Mouse (Mus musculus): ENCODE measurements at regions not wholly inside any gene's neighbourhood (a gene's known extent, or its start where the extent isn't known, plus 50 kb on each side); places are given as distances from the start of the nearest gene placed in this dataset.

DNA sequence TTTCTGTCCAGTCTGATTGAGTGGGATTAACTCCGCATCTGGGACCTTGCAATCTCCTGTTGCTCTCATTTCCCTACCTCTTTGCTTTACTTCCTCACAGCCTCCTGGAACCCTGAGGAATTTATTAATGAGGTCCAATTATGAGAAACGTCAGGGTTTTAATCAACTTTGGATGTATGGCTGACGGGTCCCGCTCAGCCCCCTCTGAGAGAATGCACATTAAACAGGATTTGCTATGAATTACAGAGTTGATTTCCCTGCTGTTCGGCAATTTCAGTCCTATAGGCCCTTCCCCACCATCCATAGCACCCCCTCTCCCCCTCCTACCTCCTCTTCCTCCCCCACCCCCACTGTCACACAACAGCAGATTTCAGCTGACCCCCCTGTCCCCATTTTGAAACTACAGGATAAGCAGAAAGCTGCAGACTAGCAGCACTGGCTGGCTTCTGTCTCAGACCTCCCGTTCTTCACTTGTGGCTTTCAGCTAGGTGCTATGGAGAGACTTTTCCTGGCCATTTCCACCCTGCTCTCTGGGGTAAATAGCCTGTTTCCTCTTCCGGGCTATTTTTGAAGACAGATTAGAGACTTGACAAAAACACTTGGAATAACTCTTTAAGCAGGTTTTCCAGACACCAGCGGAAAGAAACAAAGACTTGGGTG is 145.2 kb upstream of the Map3k1 start:
- no peaks in the 10 kb centered on the region for H3K36me3 ChIP-seq (ENCODE audit: control insufficient read depth, insufficient read depth, low read length)
- 79% methylated on average over 8 of the region's 8 CpGs for WGBS
- H3K27me3 ChIP-seq (ENCODE audit: control insufficient read depth, insufficient read depth, low read length): no peaks in the 10 kb centered on the region
- TF ChIP-seq POLR2A (IDR thresholded peaks at IDR 0.05; ENCODE audit: low read depth, low read length): no peak
- no peak overlapping the region for H3K4me3 ChIP-seq (ENCODE audit: low read depth, low read length)
- peaks cover 7% of the 10 kb centered on the region for H3K4me1 ChIP-seq (ENCODE audit: control insufficient read depth, insufficient read depth, insufficient read length, low read length)
- H3K27ac ChIP-seq (ENCODE audit: insufficient read depth, low read depth, low read length): no peak overlapping the region

DNA sequence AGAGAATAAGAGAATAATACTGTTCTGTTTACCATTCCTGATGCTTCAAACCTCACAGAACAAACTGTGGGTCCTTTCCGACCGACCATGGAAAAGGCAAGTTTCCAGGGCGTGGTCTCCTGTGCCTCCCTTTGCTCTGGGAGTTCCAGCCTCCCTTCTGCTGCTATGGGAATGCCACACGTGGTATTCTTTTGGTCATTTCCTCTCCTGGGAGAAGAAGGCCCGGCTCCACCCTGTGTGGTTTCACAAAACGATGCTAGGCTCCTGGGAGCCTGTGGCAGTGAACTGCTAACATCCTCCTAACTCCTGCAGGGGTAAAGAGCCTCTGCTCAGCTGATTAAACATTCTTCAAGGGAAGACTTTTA is 145.7 kb upstream of the Map3k1 start:
- Histone ChIP-seq H3K27me3 (ENCODE audit: control insufficient read depth, insufficient read depth, low read length) (no peaks in the 10 kb centered on the region), H3K36me3 (ENCODE audit: control insufficient read depth, insufficient read depth, low read length) (no peaks in the 10 kb centered on the region), H3K4me3 (ENCODE audit: low read depth, low read length) (no peak overlapping the region), H3K27ac (ENCODE audit: insufficient read depth, low read depth, low read length) (no peak overlapping the region), H3K4me1 (ENCODE audit: control insufficient read depth, insufficient read depth, insufficient read length, low read length) (peaks cover 7% of the 10 kb centered on the region)
- TF ChIP-seq CTCF (IDR thresholded peaks at IDR 0.05; ENCODE audit: extremely low read depth, insufficient read length, insufficient replicate concordance, low read depth, low read length) (no peak), POLR2A (IDR thresholded peaks at IDR 0.05; ENCODE audit: low read depth, low read length) (no peak)
- WGBS: 21% methylated on average over 6 of the region's 6 CpGs

DNA sequence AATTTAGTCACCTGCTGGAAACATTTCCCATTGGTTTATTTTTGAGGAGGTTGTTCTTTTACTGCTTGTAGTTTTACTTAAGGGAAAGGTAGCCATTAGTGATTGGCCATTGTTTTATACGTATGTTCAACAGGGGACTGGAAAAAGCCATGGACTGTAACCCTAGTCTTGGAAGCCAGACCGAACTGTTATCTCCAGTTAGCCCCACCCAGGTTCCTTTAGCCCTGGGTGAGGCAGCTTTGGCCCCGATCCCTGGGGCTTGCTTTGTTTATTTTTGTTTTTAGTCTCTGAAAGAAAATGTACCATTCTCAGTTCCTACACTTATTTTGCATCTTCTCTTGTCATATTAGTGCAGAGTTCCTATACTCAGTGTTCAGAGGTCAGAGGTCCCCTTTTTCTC is 148.3 kb upstream of the Map3k1 start:
- no peak overlapping the region for H3K4me3 ChIP-seq (ENCODE audit: low read depth, low read length)
- no peaks in the 10 kb centered on the region for H3K27me3 ChIP-seq (ENCODE audit: control insufficient read depth, insufficient read depth, low read length)
- no peak for TF ChIP-seq CTCF (IDR thresholded peaks at IDR 0.05; ENCODE audit: extremely low read depth, insufficient read length, insufficient replicate concordance, low read depth, low read length)
- TF ChIP-seq POLR2A (IDR thresholded peaks at IDR 0.05; ENCODE audit: low read depth, low read length): no peak
- no peaks in the 10 kb centered on the region for H3K36me3 ChIP-seq (ENCODE audit: control insufficient read depth, insufficient read depth, low read length)
- H3K4me1 ChIP-seq (ENCODE audit: control insufficient read depth, insufficient read depth, insufficient read length, low read length): peaks cover 7% of the 10 kb centered on the region
- WGBS: 15% methylated on average over 3 of the region's 3 CpGs
- 0 out of 2 replicates have a peak overlapping the region, but pooled peaks have one; percentile 9 for H3K27ac ChIP-seq (ENCODE audit: insufficient read depth, low read depth, low read length)

DNA sequence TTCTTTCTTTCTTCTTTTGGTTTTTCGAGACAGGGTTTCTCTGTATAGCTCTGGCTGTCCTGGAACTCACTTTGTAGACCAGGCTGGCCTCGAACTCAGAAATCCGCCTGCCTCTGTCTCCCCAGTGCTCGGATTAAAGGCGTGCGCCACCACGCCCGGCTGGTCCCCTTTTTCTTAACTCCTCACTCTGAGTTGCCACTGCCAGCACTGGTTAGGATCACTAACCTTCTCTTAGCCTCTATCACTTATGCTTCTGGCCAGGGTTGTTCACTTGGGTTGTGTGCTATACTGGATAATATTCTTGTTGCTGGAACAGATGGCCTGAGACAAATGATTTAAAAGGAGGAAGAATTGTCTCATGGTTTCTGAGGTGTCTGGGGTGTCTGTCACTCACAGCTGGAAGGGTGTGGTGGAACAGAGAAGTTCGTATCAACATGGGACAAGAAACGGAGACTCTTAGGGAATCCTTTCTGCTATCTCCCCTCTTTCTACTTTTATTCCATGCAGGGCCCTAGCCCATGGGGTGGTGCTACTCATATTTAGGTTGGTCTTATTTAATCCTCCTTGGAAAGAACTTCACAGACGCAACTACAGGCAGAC is 149.0 kb upstream of the Map3k1 start:
- H3K27me3 ChIP-seq (ENCODE audit: control insufficient read depth, insufficient read depth, low read length): no peaks in the 10 kb centered on the region
- 52% methylated on average over 11 of the region's 11 CpGs for WGBS
- H3K4me1 ChIP-seq (ENCODE audit: control insufficient read depth, insufficient read depth, insufficient read length, low read length): peaks cover 7% of the 10 kb centered on the region
- no peaks in the 10 kb centered on the region for H3K36me3 ChIP-seq (ENCODE audit: control insufficient read depth, insufficient read depth, low read length)
- no peak overlapping the region for H3K4me3 ChIP-seq (ENCODE audit: low read depth, low read length)
- TF ChIP-seq POLR2A (IDR thresholded peaks at IDR 0.05; ENCODE audit: low read depth, low read length) (no peak), CTCF (IDR thresholded peaks at IDR 0.05; ENCODE audit: extremely low read depth, insufficient read length, insufficient replicate concordance, low read depth, low read length) (no peak)
- peak overlapping the region; percentile 1; the same call in 1 of the 2 replicates for H3K27ac ChIP-seq (ENCODE audit: insufficient read depth, low read depth, low read length)

DNA sequence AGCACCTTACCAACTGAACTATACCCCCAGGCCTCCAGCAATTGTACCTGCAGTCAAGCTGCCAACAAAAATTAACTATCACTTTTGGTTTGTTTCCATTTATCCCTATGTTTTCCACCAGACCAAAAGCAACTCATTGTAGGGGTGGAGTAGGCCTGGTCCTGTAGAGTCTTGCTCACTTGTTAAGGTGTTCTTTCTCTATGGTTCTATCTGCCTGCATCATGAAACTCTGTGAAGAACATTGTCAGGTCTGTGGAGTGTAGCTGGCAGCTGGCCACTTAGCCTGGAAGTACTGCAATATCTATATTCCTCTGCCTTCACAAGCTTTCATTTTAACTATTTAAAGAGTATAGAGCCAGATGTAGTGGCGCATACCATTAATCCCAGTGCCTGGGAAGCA is 149.6 kb upstream of the Map3k1 start:
- no peaks in the 10 kb centered on the region for H3K36me3 ChIP-seq (ENCODE audit: control insufficient read depth, insufficient read depth, low read length)
- TF ChIP-seq POLR2A (IDR thresholded peaks at IDR 0.05; ENCODE audit: low read depth, low read length): no peak
- WGBS: 61% methylated on average over 1 of the region's 1 CpGs
- 0 out of 2 replicates have a peak overlapping the region, but pooled peaks have one; percentile 1 for H3K27ac ChIP-seq (ENCODE audit: insufficient read depth, low read depth, low read length)
- no peak overlapping the region for H3K4me3 ChIP-seq (ENCODE audit: low read depth, low read length)
- no peaks in the 10 kb centered on the region for H3K27me3 ChIP-seq (ENCODE audit: control insufficient read depth, insufficient read depth, low read length)
- peaks cover 11% of the 10 kb centered on the region for H3K4me1 ChIP-seq (ENCODE audit: control insufficient read depth, insufficient read depth, insufficient read length, low read length)

DNA sequence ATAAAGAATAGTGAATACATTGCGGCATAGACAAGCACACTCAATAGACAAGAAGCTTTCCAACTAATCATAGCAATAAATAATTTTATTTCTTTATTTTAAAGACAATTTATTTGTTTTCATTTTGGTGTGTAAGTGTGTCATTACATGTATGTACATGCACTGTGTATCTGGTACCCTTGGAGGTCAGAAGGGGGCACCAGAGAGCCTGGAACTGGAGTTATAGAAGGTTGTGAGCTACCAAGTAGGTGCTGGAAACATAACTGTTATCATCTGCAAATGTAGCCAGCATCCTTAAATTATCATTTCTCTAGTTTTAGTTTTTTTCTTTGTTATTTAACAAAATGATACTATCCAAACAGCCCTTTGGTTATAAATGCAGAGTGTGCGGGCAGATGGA is 151.2 kb upstream of the Map3k1 start:
- no peak overlapping the region for H3K27ac ChIP-seq (ENCODE audit: insufficient read depth, low read depth, low read length)
- no peak for TF ChIP-seq POLR2A (IDR thresholded peaks at IDR 0.05; ENCODE audit: low read depth, low read length)
- no peak for TF ChIP-seq CTCF (IDR thresholded peaks at IDR 0.05; ENCODE audit: extremely low read depth, insufficient read length, insufficient replicate concordance, low read depth, low read length)
- 99% methylated on average over 2 of the region's 2 CpGs for WGBS

DNA sequence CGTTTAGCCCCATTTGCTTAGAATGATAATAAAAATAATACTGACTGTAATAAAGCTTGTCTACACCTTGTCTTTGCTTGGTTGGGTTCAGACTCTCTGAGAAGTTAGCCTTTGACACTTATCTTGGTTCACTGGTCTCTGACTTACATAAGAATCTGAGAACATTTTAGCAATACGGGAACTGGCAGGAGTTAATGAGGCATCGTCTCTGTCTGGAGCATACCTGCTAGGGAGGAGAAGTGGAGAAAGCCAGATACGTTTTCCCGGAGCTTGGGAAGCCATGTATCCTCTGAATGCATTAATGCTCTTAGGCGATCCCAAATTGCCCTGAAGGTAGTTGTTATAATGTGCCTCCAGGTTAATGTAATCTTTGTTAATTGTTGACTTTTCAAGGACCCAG is 152.6 kb upstream of the Map3k1 start:
- no peak overlapping the region for H3K4me3 ChIP-seq (ENCODE audit: low read depth, low read length)
- no peaks in the 10 kb centered on the region for H3K27me3 ChIP-seq (ENCODE audit: control insufficient read depth, insufficient read depth, low read length)
- WGBS: 77% methylated on average over 6 of the region's 6 CpGs
- H3K36me3 ChIP-seq (ENCODE audit: control insufficient read depth, insufficient read depth, low read length): no peaks in the 10 kb centered on the region
- TF ChIP-seq POLR2A (IDR thresholded peaks at IDR 0.05; ENCODE audit: low read depth, low read length): no peak
- no peak for TF ChIP-seq CTCF (IDR thresholded peaks at IDR 0.05; ENCODE audit: extremely low read depth, insufficient read length, insufficient replicate concordance, low read depth, low read length)
- H3K27ac ChIP-seq (ENCODE audit: insufficient read depth, low read depth, low read length): no peak overlapping the region
- H3K4me1 ChIP-seq (ENCODE audit: control insufficient read depth, insufficient read depth, insufficient read length, low read length): peaks cover 21% of the 10 kb centered on the region

More for the DNA sequence above, 151.2 kb upstream of the Map3k1 start:
- Histone ChIP-seq H3K4me3 (ENCODE audit: low read depth, low read length) (no peak overlapping the region), H3K27me3 (ENCODE audit: control insufficient read depth, insufficient read depth, low read length) (no peaks in the 10 kb centered on the region), H3K36me3 (ENCODE audit: control insufficient read depth, insufficient read depth, low read length) (no peaks in the 10 kb centered on the region), H3K4me1 (ENCODE audit: control insufficient read depth, insufficient read depth, insufficient read length, low read length) (peaks cover 18% of the 10 kb centered on the region)

Data from small intestine, adult 2 months (tissue).